Mouse (Mus musculus) intestine, postnatal 0 days (tissue): Measurements from ENCODE around the gene Lctl. TPM values are rescaled to one million over a fixed set of nuclear protein-coding genes. Genes with fewer than 3 reads are reported as not detected.
A peak's percentile ranks its signal among the peaks of the same experiment; 100 is the strongest.
"Not testable (repeated sequence)": the region's sequence is repeated elsewhere in the genome, so short reads cannot be mapped to it uniquely, and the experiment has no call there.

Experiments
- ATAC-seq: fragments of 200-750 bp; cut with Nextera tagmentation; 2 replicates; pipeline ENCODE4 v1.8.0; 2017; ENCODE audit warnings: mild to moderate bottlenecking, moderate TSS enrichment, moderate library complexity
- H3K27ac ChIP-seq: fragments of 300-500 bp; sonication (generic); 2 replicates; pipeline ENCODE4 v1.5.1; 2014; ENCODE audit warnings: mild to moderate bottlenecking, low read depth, low read length, moderate library complexity
- H3K27me3 ChIP-seq: fragments of 300-500 bp; sonication (generic); replicated peaks from 2 replicates; pipeline ENCODE4 v1.6.1; 2014; ENCODE audit warnings: low read length, mixed read lengths; ENCODE audit not compliant: control insufficient read depth, insufficient read depth
- H3K36me3 ChIP-seq: fragments of 300-500 bp; sonication (generic); 2 replicates; pipeline ENCODE4 v1.6.1; 2014; ENCODE audit warnings: mild to moderate bottlenecking, moderate library complexity; ENCODE audit not compliant: control insufficient read depth, insufficient read depth
- H3K4me1 ChIP-seq: fragments of 300-500 bp; sonication (generic); replicated peaks from 2 replicates; pipeline ENCODE4 v1.6.1; 2014; ENCODE audit warnings: antibody characterized with exemption, low read length, mixed read lengths; ENCODE audit not compliant: control insufficient read depth, insufficient read depth
- H3K4me2 ChIP-seq: fragments of 300-500 bp; sonication (generic); replicated peaks from 2 replicates; pipeline ENCODE4 v1.6.1; 2014; ENCODE audit warnings: low read depth, mild to moderate bottlenecking, moderate library complexity
- H3K4me3 ChIP-seq: fragments of 300-500 bp; sonication (generic); 2 replicates; pipeline ENCODE4 v1.5.1; 2014; ENCODE audit warnings: low read depth, low read length
- H3K9ac ChIP-seq: fragments of 300-500 bp; sonication (generic); 2 replicates; pipeline ENCODE4 v1.6.1; 2014; ENCODE audit warnings: mild to moderate bottlenecking, low read depth, low read length
- H3K9me3 ChIP-seq: fragments of 300-500 bp; sonication (generic); 2 replicates; pipeline ENCODE4 v1.6.1; 2016; ENCODE audit warnings: mixed run types; ENCODE audit not compliant: control insufficient read depth
- CTCF ChIP-seq: sonication (generic); IDR thresholded peaks from 2 replicates; pipeline ENCODE4 v1.5.1; 2016; ENCODE audit warnings: low read depth, mild to moderate bottlenecking, control low read depth, antibody characterized with exemption, moderate library complexity
- WGBS: fragments of 180-500 bp; shearing (Covaris S2); extraction: QIAGEN DNeasy Blood & Tissue Kit; methylation state at CpG from one replicate; pipeline ENCODE4 v1.1.7; 2014; 5-methylcytosine and 5-hydroxymethylcytosine counted together
- polyA plus RNA-seq: library from polyadenylated mRNA; unstranded; fragments of >200 nt; fragmentation: Nextera tagmentation; extraction: Ambion mirVana; gene quantifications from 2 replicates; pipeline ENCODE4 v1.2.1, GENCODE M21; 2015

The Lctl gene
- polyA plus RNA-seq, 1 experiment from 2014 or later = 0.09 TPM

DNA sequence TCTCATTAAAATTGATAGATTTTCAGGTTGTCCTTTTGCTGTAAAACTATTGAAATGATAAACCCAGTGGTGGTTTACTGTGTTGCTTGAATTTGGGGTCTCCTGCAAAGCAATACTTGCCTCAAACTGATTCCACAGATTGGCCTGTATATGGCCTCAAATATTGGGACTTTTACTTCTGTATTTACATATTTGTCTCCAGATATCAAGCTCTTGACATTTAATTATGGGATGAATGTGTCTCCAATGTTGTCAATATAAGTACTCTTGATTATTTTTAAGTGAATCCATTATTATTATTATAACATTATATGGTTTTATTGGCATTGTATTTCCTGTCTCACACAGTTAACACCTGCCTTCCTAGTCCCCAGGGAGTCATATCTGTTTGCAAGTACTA, 57.4 kb downstream of the Lctl start:
- no peak for ATAC-seq
- Histone ChIP-seq H3K4me1 (no peaks in the 10 kb centered on the region; the same call in 1 of the 2 replicates), H3K36me3 (peaks cover 34% of the 10 kb centered on the region), H3K27ac (no peak overlapping the region), H3K4me3 (peak overlapping the region; percentile 98), H3K27me3 (no peaks in the 10 kb centered on the region), H3K9me3 (no peaks in the 10 kb centered on the region), H3K9ac (peak overlapping the region; percentile 93; the same call in 1 of the 2 replicates), H3K4me2 (peak overlapping the region; percentile 76)
- TF ChIP-seq CTCF = no peak

DNA sequence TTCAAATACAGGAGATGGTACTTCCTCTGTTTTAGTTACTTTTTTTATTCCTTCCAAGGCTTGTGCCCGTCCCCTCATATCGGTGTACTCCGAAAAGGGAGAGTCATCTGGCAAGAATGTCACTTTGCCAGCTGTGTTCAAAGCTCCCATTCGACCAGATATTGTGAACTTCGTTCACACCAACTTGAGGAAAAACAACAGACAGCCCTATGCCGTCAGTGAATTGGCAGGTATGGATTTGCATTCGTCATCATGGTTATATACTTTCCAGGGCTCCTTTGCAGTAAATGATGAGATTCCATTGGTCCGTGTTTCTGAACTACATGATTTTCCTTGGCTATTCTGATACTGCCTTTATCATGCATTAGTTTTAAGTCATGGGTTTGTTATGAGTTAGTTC, 57.8 kb downstream of the Lctl start:
- no peak overlapping the region for H3K4me3 ChIP-seq
- H3K9ac ChIP-seq = no peak overlapping the region
- H3K4me2 ChIP-seq = peak overlapping the region; percentile 76
- H3K27ac ChIP-seq = 0 out of 2 replicates have a peak overlapping the region, but pooled peaks have one; percentile 7
- no peaks in the 10 kb centered on the region for H3K27me3 ChIP-seq
- ATAC-seq = no peak
- no peak for TF ChIP-seq CTCF
- no peaks in the 10 kb centered on the region; the same call in 1 of the 2 replicates for H3K4me1 ChIP-seq
- no peaks in the 10 kb centered on the region for H3K9me3 ChIP-seq
- WGBS = 34% methylated on average over 8 of the region's 8 CpGs
- H3K36me3 ChIP-seq = peaks cover 34% of the 10 kb centered on the region

DNA sequence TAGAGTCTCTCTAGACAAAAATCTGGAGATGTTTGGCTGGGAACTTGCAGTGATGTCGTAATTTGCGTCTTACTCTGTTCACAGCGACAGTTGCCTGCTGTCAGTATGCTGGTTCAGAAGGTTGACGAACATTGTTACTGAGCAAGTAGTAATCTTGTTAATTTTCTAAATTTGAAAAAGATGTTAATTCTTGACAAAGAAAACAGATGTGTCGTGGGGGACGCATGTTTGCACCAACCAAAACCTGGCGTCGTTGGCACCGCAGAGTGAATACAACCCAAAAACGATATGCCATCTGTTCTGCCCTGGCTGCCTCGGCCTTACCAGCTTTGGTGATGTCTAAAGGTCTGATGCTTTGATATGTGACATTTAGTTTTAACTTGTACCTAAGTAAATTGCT, 58.4 kb downstream of the Lctl start:
- H3K27ac ChIP-seq = 0 out of 2 replicates have a peak overlapping the region, but pooled peaks have one; percentile 7
- no peak overlapping the region; the same call in 1 of the 2 replicates for H3K4me2 ChIP-seq
- H3K9me3 ChIP-seq = no peaks in the 10 kb centered on the region
- TF ChIP-seq CTCF = no peak
- no peaks in the 10 kb centered on the region for H3K27me3 ChIP-seq
- no peak for ATAC-seq
- H3K9ac ChIP-seq = no peak overlapping the region
- WGBS = 81% methylated on average over 11 of the region's 11 CpGs
- no peak overlapping the region for H3K4me3 ChIP-seq
- peaks cover 4% of the 10 kb centered on the region; the same call in 1 of the 2 replicates for H3K4me1 ChIP-seq
- H3K36me3 ChIP-seq = peaks cover 34% of the 10 kb centered on the region

DNA sequence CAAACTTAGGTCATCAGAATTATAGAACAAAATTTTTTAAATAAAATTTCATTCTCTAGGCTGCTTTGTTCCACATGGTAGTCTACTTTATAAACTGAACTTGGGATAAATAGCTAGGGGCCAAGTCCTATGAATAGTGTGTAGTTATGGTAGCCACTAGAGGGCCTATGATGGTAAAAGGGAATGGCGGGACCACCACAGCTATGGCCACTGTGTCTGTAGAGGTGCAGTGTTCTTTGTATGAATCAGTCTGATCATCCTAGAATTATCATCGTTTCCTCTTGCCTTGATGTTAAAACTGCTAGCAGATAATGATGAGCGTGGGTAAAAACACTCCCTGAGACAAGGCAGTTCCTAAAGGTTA, 61.6 kb downstream of the Lctl start:
- peak overlapping the region; percentile 87 for H3K27ac ChIP-seq
- peak; percentile 40 for ATAC-seq
- peak; percentile 62 for TF ChIP-seq CTCF
- peak overlapping the region; percentile 71 for H3K4me2 ChIP-seq
- no peaks in the 10 kb centered on the region for H3K9me3 ChIP-seq
- WGBS = 38% methylated on average over 3 of the region's 3 CpGs
- H3K36me3 ChIP-seq = peaks cover 52% of the 10 kb centered on the region
- peak overlapping the region; percentile 67 for H3K9ac ChIP-seq
- no peaks in the 10 kb centered on the region for H3K27me3 ChIP-seq
- peaks cover 4% of the 10 kb centered on the region; the same call in 1 of the 2 replicates for H3K4me1 ChIP-seq
- H3K4me3 ChIP-seq = peak overlapping the region; percentile 70

DNA sequence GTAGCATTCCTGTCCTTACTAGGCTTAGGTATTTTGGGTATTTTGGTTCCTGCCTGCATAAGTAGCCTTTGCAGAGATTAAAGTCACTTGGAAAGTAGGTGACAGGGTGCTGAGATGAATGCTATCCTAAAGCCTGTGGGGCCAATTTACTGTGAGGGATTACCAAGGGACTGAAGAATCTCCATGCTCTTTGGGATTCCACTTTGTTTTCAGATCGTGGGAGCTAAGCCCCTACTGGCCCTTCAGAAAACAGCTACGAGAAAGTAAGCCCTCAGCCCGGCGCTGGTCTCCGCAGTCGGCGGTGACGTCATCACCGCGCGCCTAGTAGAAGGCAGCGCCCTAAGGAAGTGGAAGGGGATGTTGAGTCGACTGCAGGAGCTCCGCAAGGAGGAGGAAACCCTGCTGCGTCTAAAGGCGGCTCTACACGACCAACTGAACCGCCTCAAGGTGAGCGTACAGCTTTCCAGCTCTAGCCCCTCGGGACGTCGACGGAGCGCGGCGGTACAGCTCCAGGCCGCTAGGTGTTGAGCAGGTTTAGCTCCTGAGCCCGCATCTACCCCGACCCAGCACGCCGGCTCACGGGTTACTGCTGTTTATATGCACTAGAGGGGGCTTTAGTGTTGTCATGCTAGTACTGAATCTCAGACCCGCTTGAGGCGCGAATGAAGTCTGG, 62.2 kb downstream of the Lctl start, which contains the start of gene Snapc5:
Gene Snapc5, plus strand, starts transcription at position 301 of the 673 bp plus-strand sequence.
- H3K9ac ChIP-seq = peak within 1 kb of the TSS; percentile 67
- peak within 1 kb of the TSS; percentile 87 for H3K27ac ChIP-seq
- H3K4me3 ChIP-seq = peak within 1 kb of the TSS; percentile 70
- peak; percentile 94 for ATAC-seq
- TF ChIP-seq CTCF = peak; percentile 75
- peaks cover 4% of the 10 kb centered on the region; the same call in 1 of the 2 replicates for H3K4me1 ChIP-seq
- H3K9me3 ChIP-seq = no peaks in the 10 kb centered on the region
- WGBS = under 1% methylated on average over 35 of the region's 35 CpGs
- H3K36me3 ChIP-seq = peaks cover 52% of the 10 kb centered on the region
- no peaks in the 10 kb centered on the region for H3K27me3 ChIP-seq
- H3K4me2 ChIP-seq = peak within 1 kb of the TSS; percentile 71

DNA sequence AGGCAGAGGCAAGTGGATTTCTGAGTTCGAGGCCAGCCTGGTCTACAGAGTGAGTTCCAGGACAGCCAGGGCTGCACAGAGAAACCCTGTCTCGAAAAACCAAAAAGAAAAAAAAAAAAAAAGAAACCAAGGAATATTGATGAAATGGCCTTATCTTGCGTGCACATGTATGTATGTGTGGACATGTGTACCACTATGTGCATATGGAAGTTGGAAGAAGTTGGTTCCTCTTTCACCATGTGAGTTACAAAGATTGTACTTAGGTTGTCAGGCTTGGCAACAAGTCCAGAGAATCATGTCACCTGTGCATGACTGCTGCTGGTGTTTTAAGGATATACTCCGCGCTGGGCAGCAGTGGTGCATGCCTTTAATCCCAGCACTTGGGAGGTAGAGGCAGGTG, 66.3 kb downstream of the Lctl start:
- H3K27ac ChIP-seq, H3K4me2 ChIP-seq, H3K9me3 ChIP-seq, ATAC-seq, H3K27me3 ChIP-seq, H3K4me3 ChIP-seq, H3K4me1 ChIP-seq, H3K9ac ChIP-seq: not testable (repeated sequence)
- WGBS = 94% methylated on average over 5 of the region's 5 CpGs
- H3K36me3 ChIP-seq = peaks cover 50% of the 10 kb centered on the region
